Mouse (Mus musculus) A20 (cell line): ENCODE measurements around the gene Gm21904.
"Not testable (repeated sequence)": the region's sequence is repeated elsewhere in the genome, so short reads cannot be mapped to it uniquely, and the experiment has no call there.

Source experiments
- DNase-seq: peaks from one replicate; pipeline ENCODE4 v3.0.0-alpha.2; 2011; ENCODE audit warnings: low read depth, low spot score

Gm21904 gene

DNA sequence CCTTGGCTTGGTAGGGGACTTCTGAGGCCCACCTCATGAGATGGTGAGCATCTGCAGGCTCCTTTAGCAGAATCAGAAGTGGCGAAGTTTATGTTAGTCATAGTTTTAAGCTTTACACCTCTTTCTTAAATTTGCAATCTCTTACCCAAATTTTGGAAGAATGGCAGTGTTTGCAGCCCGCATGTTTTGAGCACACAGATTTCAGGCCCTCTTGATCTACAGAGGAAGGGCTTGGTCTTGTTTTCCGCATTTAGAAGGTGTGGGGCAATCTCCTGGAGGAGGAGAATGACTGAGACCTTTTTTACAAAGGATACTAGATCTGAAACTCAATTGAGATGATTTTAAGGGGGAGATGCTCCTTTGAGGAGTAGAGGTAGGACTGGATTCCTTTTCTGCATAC is at the start of gene Gm21904:
Gene Gm21904, minus strand, starts transcription at position 101 of the 400 bp plus-strand sequence.
- DNase-seq = not testable (repeated sequence)

DNA sequence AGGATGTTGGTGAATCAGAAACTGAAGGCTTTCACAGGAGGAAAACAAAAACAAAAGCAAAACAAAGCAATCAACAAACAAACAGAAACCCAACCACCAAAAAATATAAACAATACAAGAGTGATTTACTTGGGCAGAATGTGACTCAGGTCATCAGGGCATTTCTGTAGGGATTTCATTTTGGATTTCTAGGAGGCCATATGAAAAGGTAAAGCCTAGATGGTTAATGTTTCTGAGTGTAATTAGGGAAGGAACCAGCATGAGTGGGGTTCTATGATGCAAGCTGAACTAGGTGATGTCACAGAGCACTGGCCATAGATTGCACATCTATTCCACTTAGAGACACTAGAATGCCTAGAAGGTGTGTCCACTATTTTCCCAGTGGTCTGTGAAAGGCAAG is 28.4 kb upstream of the Gm21904 start, which contains the start of the genes Gm20772 and Gm20831:
Gene Gm20772, plus strand, starts transcription at position 301 of the 400 bp plus-strand sequence.
Gene Gm20831, plus strand, starts transcription at position 301 of the 400 bp plus-strand sequence.
- not testable (repeated sequence) for DNase-seq
